ENCODE assay signal across 9 mouse cellular contexts in genomic region chr13:91893132-91893531, GRCm38 (mm10). TPM values are rescaled to one million over a fixed set of nuclear protein-coding genes. Genes with fewer than 3 reads are reported as not detected.
A peak's percentile ranks its signal among the peaks of the same experiment; 100 is the strongest.
DNase-seq lines count a peak whose midpoint lies in the region; ATAC-seq and TF ChIP-seq lines count a peak whose summit lies in the region.
"Had no signal": no experiment of that assay in that cellular context is flagged by ENCODE, and none has a peak within 500 bp of the region (broad histone marks: within the 10 kb centered on the region; RNA-seq: fewer than 3 reads in every experiment).

No protein-coding gene starts in this region.

- no peaks in the 10 kb centered on the region for H3K36me3 ChIP-seq in forebrain, embryonic 16.5 days (ENCODE audit: control insufficient read depth, insufficient read depth)
- no peaks in the 10 kb centered on the region for H3K36me3 ChIP-seq in forebrain, embryonic 10.5 days (replicated peaks)
- H3K36me3 ChIP-seq in lung, postnatal 0 days (ENCODE audit: insufficient read depth, low read length) = no peaks in the 10 kb centered on the region

- no peak overlapping the region for H3K4me3 ChIP-seq in forebrain, embryonic 16.5 days (replicated peaks; ENCODE audit: low read length)
- H3K4me3 ChIP-seq in forebrain, embryonic 10.5 days = no peak overlapping the region
- H3K4me3 ChIP-seq in lung, postnatal 0 days (ENCODE audit: low read depth, low read length) = no peak overlapping the region

- H3K4me2 ChIP-seq in forebrain, embryonic 16.5 days (ENCODE audit: low read length) = no peak overlapping the region
- no peak overlapping the region for H3K4me2 ChIP-seq in lung, postnatal 0 days (replicated peaks; ENCODE audit: low read depth, low read length)

- peaks cover 4% of the 10 kb centered on the region; the same call in 1 of the 2 replicates for H3K4me1 ChIP-seq in forebrain, embryonic 16.5 days (replicated peaks; ENCODE audit: control insufficient read depth, insufficient read depth, low read length)
- no peaks in the 10 kb centered on the region for H3K4me1 ChIP-seq in forebrain, embryonic 10.5 days
- H3K4me1 ChIP-seq in lung, postnatal 0 days (ENCODE audit: insufficient read depth, low read depth, low read length) = no peaks in the 10 kb centered on the region

- DNase-seq in forebrain, embryonic 10.5 days (ENCODE audit: extremely low spot score, low spot score) = no peak
- peak; percentile 43 for DNase-seq in lung, postnatal 0 days (ENCODE audit: low spot score)
- DNase-seq in lung, postnatal 4 days = no peak
- DNase-seq in WW6 (ENCODE audit: low read depth, low spot score) = peak; percentile 13
- no peak for DNase-seq in spleen, adult 12 weeks (ENCODE audit: low spot score)
- no peak for DNase-seq in cerebellum, postnatal 36 days

- TF ChIP-seq EP300 in lung, postnatal 0 days (IDR thresholded peaks at IDR 0.05) = no peak

- WGBS in forebrain, embryonic 16.5 days = 82% methylated on average over 6 of the region's 6 CpGs
- WGBS in forebrain, embryonic 10.5 days = 85% methylated on average over 6 of the region's 6 CpGs
- 65% methylated on average over 6 of the region's 6 CpGs for whole genome bisulfite sequencing in lung, postnatal 0 days

- no peaks in the 10 kb centered on the region for H3K9me3 ChIP-seq in forebrain, embryonic 16.5 days (ENCODE audit: control insufficient read depth, low read length)
- no peaks in the 10 kb centered on the region for H3K9me3 ChIP-seq in forebrain, embryonic 10.5 days
- no peaks in the 10 kb centered on the region for H3K9me3 ChIP-seq in lung, postnatal 0 days (ENCODE audit: low read length)

- no peak overlapping the region for H3K9ac ChIP-seq in forebrain, embryonic 16.5 days (replicated peaks; ENCODE audit: low read depth, low read length)
- no peak overlapping the region for H3K9ac ChIP-seq in lung, postnatal 0 days (replicated peaks; ENCODE audit: low read depth)

- peak; percentile 66 for TF ChIP-seq CTCF in lung, postnatal 0 days (IDR thresholded peaks at IDR 0.05)

- no peaks in the 10 kb centered on the region for H3K27me3 ChIP-seq in forebrain, embryonic 16.5 days (replicated peaks; ENCODE audit: control insufficient read depth, insufficient read depth, low read length)
- no peaks in the 10 kb centered on the region for H3K27me3 ChIP-seq in forebrain, embryonic 10.5 days (ENCODE audit: poor library complexity, severe bottlenecking)
- no peaks in the 10 kb centered on the region for H3K27me3 ChIP-seq in lung, postnatal 0 days (replicated peaks; ENCODE audit: insufficient read depth, low read length)

- no peak overlapping the region for H3K27ac ChIP-seq in forebrain, embryonic 16.5 days (ENCODE audit: low read length)
- no peak overlapping the region for H3K27ac ChIP-seq in forebrain, embryonic 10.5 days
- no peak overlapping the region for H3K27ac ChIP-seq in lung, postnatal 0 days (ENCODE audit: low read length)

- ATAC-seq in forebrain, embryonic 16.5 days = peak; percentile 23; the same call in 1 of the 2 replicates
- ATAC-seq in lung, postnatal 0 days = peak; percentile 30; the same call in 1 of the 2 replicates
- peak; percentile 86 for ATAC-seq in megakaryocyte-erythroid progenitor cell, adult 5-6 weeks (replicated peaks; ENCODE audit: low FRiP score, low TSS enrichment, poor library complexity, severe bottlenecking)

RNA-seq across cellular contexts. Expression of gene Ckmt2, which starts 16.4 kb away (rescaled TPM):
- polyA plus RNA-seq in forebrain, embryonic 16.5 days (2015; fragmentation: Nextera tagmentation; extraction: Ambion mirVana) = not detected in 2 replicates
- polyA plus RNA-seq in forebrain, embryonic 10.5 days (2016; fragmentation: Nextera tagmentation; extraction: Ambion mirVana) = not detected in 2 replicates
- 0.20 and 0.44 TPM in 2 replicates for polyA plus RNA-seq in lung, postnatal 0 days (2015; fragmentation: Nextera tagmentation; extraction: Ambion mirVana)
- total RNA-seq in megakaryocyte-erythroid progenitor cell, adult 5-6 weeks (2014; fragmentation: Nextera tagmentation) = not detected in 2 replicates
- total RNA-seq in megakaryocyte-erythroid progenitor cell, adult 5-6 weeks (2017) = not detected in 2 replicates
- total RNA-seq: left cerebral cortex, postnatal 14 days had no signal

Comparison
In these comparisons a context has a peak if more than half of its experiments do, and no peak if none do; other contexts are left out.
1. DNase-seq: peak in lung, postnatal 0 days (single experiment) and WW6 (single experiment); none in forebrain, embryonic 10.5 days (single experiment), lung, postnatal 4 days (0 of 2), spleen, adult 12 weeks (single experiment) and cerebellum, postnatal 36 days (0 of 2).
2. ATAC-seq: peak in every context shown above with its lines; median percentile 86 in megakaryocyte-erythroid progenitor cell, adult 5-6 weeks; 30 in lung, postnatal 0 days; 23 in forebrain, embryonic 16.5 days.